Mouse (Mus musculus) cerebellum, adult 9-11 months (tissue): ENCODE data around the gene Ccdc71.

Source experiments
- DNase-seq: peaks from one replicate; pipeline ENCODE4 v3.0.0; 2022

Gene Ccdc71

GRCm38 (mm10) chr9:108491286-108491580, 30.9 kb downstream of the Ccdc71 start:
- DNase-seq, result no peak

GRCm38 (mm10) chr9:108492043-108492750, 31.9 kb downstream of the Ccdc71 start:
- no peak for DNase-seq

- DNase-seq, result no peak
Measured at GRCm38 (mm10) chr9:108493246-108493645, 32.9 kb downstream of the Ccdc71 start.

- no peak for DNase-seq
Measured at GRCm38 (mm10) chr9:108494146-108494825, 34.0 kb downstream of the Ccdc71 start.

- DNase-seq, result no peak
Measured at GRCm38 (mm10) chr9:108494905-108495304, 34.6 kb downstream of the Ccdc71 start.

GRCm38 (mm10) chr9:108499231-108499630, 38.9 kb downstream of the Ccdc71 start:
- no peak for DNase-seq

- no peak for DNase-seq
Measured at GRCm38 (mm10) chr9:108499943-108500342, 39.6 kb downstream of the Ccdc71 start.

GRCm38 (mm10) chr9:108506901-108507300, 46.6 kb downstream of the Ccdc71 start:
- DNase-seq, result no peak

- DNase-seq, result peak; percentile 94
Measured at GRCm38 (mm10) chr9:108507619-108508434, 47.5 kb downstream of the Ccdc71 start, which contains the start of gene Qars. TSS of gene Qars (plus strand) at chr9:108507706.

GRCm38 (mm10) chr9:108508776-108509175, 48.4 kb downstream of the Ccdc71 start:
- peak; percentile 13 for DNase-seq
